Mouse (Mus musculus): ENCODE data around the gene Tango6. TPM values are rescaled to one million over a fixed set of nuclear protein-coding genes. Genes with fewer than 3 reads are reported as not detected.

Gene Tango6
- polyA plus RNA-seq, 1 experiment from 2014 or later, result 6.1 TPM

DNA sequence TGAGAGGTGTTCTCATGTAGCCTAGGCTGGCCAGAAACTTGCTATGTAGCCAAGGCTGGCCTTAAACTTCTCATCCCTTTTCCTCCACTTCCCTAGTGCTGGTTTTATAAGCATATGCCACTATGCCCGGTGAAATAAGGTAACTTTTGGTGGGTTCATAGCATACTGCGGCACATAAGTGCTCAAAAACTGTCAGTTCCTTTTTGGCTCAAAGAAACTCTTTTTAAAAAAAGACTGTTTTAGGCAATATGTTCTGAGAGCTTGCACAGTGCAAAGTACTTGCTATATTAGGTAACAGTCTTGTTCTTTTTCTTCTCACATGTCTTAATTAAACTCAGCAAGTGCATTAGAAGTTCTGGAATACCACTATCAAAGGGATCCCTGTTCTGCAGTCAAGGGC lies 27.1 kb downstream of the Tango6 start:
- Histone ChIP-seq H3K36me3 (ENCODE audit: control insufficient read depth, insufficient read depth, low read length) (no peaks in the 10 kb centered on the region), H3K9me3 (replicated peaks; ENCODE audit: control insufficient read depth, low read length, poor library complexity, severe bottlenecking) (no peaks in the 10 kb centered on the region), H3K4me2 (ENCODE audit: low read length) (no peak overlapping the region), H3K27ac (ENCODE audit: low read length) (no peak overlapping the region), H3K4me3 (ENCODE audit: low read depth, low read length) (no peak overlapping the region), H3K4me1 (ENCODE audit: control insufficient read depth, insufficient read depth, low read length) (no peaks in the 10 kb centered on the region), H3K9ac (ENCODE audit: low read depth, low read length) (no peak overlapping the region), H3K27me3 (ENCODE audit: control insufficient read depth, insufficient read depth, low read depth, low read length) (no peaks in the 10 kb centered on the region)
- WGBS, result 93% methylated on average over 2 of the region's 2 CpGs
- ATAC-seq, result no peak

- Histone ChIP-seq H3K4me3 (ENCODE audit: low read depth, low read length) (no peak overlapping the region), H3K27ac (ENCODE audit: low read length) (no peak overlapping the region), H3K36me3 (ENCODE audit: control insufficient read depth, insufficient read depth, low read length) (no peaks in the 10 kb centered on the region), H3K27me3 (ENCODE audit: control insufficient read depth, insufficient read depth, low read depth, low read length) (no peaks in the 10 kb centered on the region), H3K4me2 (ENCODE audit: low read length) (no peak overlapping the region), H3K9ac (ENCODE audit: low read depth, low read length) (no peak overlapping the region), H3K9me3 (replicated peaks; ENCODE audit: control insufficient read depth, low read length, poor library complexity, severe bottlenecking) (no peaks in the 10 kb centered on the region), H3K4me1 (ENCODE audit: control insufficient read depth, insufficient read depth, low read length) (no peaks in the 10 kb centered on the region)
- ATAC-seq, result no peak
- 54% methylated on average over 3 of the region's 3 CpGs for WGBS
Observed at GRCm38 (mm10) chr8:106712487-106712886, 29.6 kb downstream of the Tango6 start.

GRCm38 (mm10) chr8:106714297-106714696 lies 31.4 kb downstream of the Tango6 start:
- Histone ChIP-seq H3K9ac (ENCODE audit: low read depth, low read length) (no peak overlapping the region), H3K4me3 (ENCODE audit: low read depth, low read length) (no peak overlapping the region), H3K4me1 (ENCODE audit: control insufficient read depth, insufficient read depth, low read length) (peaks cover 3% of the 10 kb centered on the region; the same call in 1 of the 2 replicates), H3K4me2 (ENCODE audit: low read length) (no peak overlapping the region), H3K9me3 (replicated peaks; ENCODE audit: control insufficient read depth, low read length, poor library complexity, severe bottlenecking) (no peaks in the 10 kb centered on the region), H3K36me3 (ENCODE audit: control insufficient read depth, insufficient read depth, low read length) (no peaks in the 10 kb centered on the region), H3K27me3 (ENCODE audit: control insufficient read depth, insufficient read depth, low read depth, low read length) (no peaks in the 10 kb centered on the region), H3K27ac (ENCODE audit: low read length) (no peak overlapping the region)
- WGBS, result 70% methylated on average over 4 of the region's 4 CpGs
- no peak for ATAC-seq

DNA sequence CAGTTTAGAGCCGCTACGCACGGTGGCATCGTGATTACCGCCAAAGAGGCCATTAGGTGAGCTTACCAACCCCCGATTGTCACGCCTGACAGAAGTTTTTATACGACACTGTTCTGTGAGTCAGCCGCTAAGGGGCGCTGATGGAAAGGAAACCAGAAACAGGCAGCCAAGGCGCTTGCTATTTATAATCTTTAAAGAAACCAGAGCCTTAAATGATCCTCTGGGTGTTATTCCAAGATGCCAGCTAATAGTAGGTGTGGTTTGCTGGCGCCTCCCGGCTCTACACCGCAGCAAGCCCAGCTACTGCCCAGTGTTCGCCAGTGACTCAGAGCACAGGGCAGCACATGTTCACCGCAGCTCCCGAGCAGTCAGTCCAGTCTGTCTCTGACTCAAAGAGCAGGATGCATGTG lies 35.2 kb downstream of the Tango6 start:
- peak overlapping the region; percentile 47 for H3K4me2 ChIP-seq (ENCODE audit: low read length)
- peak overlapping the region; percentile 40; the same call in 1 of the 2 replicates for H3K27ac ChIP-seq (ENCODE audit: low read length)
- no peaks in the 10 kb centered on the region for H3K9me3 ChIP-seq (replicated peaks; ENCODE audit: control insufficient read depth, low read length, poor library complexity, severe bottlenecking)
- H3K27me3 ChIP-seq (ENCODE audit: control insufficient read depth, insufficient read depth, low read depth, low read length), result no peaks in the 10 kb centered on the region
- H3K4me1 ChIP-seq (ENCODE audit: control insufficient read depth, insufficient read depth, low read length), result peaks cover 3% of the 10 kb centered on the region; the same call in 1 of the 2 replicates
- H3K4me3 ChIP-seq (ENCODE audit: low read depth, low read length), result peak overlapping the region; percentile 13; the same call in 1 of the 2 replicates
- H3K36me3 ChIP-seq (ENCODE audit: control insufficient read depth, insufficient read depth, low read length), result no peaks in the 10 kb centered on the region
- 22% methylated on average over 17 of the region's 17 CpGs for WGBS
- peak overlapping the region; percentile 45; the same call in 1 of the 2 replicates for H3K9ac ChIP-seq (ENCODE audit: low read depth, low read length)
- peak; percentile 76; the same call in 1 of the 2 replicates for ATAC-seq

GRCm38 (mm10) chr8:106720921-106721320 lies 38.1 kb downstream of the Tango6 start:
- no peaks in the 10 kb centered on the region for H3K36me3 ChIP-seq (ENCODE audit: control insufficient read depth, insufficient read depth, low read length)
- no peak for ATAC-seq
- 74% methylated on average over 8 of the region's 8 CpGs for WGBS
- H3K27me3 ChIP-seq (ENCODE audit: control insufficient read depth, insufficient read depth, low read depth, low read length), result no peaks in the 10 kb centered on the region; the same call in 1 of the 2 replicates
- no peak overlapping the region for H3K4me2 ChIP-seq (ENCODE audit: low read length)
- no peak overlapping the region for H3K9ac ChIP-seq (ENCODE audit: low read depth, low read length)
- no peaks in the 10 kb centered on the region for H3K9me3 ChIP-seq (replicated peaks; ENCODE audit: control insufficient read depth, low read length, poor library complexity, severe bottlenecking)
- no peak overlapping the region for H3K27ac ChIP-seq (ENCODE audit: low read length)
- H3K4me1 ChIP-seq (ENCODE audit: control insufficient read depth, insufficient read depth, low read length), result peaks cover 3% of the 10 kb centered on the region; the same call in 1 of the 2 replicates
- H3K4me3 ChIP-seq (ENCODE audit: low read depth, low read length), result no peak overlapping the region

DNA sequence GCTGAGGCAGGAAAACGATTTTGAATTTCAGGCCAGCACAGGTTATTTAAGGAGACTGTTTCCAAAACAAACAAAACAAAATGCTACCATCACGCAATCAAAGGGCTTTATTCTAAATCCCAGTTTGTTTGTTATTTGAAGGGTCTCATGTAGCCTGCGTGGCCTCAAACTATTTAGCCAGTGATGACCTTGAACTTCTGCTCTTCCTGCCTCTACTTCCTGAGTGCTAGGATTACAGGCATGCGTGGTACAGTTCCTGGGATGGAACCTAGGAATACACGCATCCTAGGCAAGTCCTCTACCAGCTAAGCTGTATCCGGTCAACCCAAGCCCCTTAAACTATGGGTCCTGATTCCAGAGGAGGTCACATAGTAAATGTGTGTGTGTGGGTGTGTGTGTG lies 39.6 kb downstream of the Tango6 start:
- no peak overlapping the region for H3K4me3 ChIP-seq (ENCODE audit: low read depth, low read length)
- WGBS, result 93% methylated on average over 6 of the region's 6 CpGs
- no peak overlapping the region for H3K27ac ChIP-seq (ENCODE audit: low read length)

DNA sequence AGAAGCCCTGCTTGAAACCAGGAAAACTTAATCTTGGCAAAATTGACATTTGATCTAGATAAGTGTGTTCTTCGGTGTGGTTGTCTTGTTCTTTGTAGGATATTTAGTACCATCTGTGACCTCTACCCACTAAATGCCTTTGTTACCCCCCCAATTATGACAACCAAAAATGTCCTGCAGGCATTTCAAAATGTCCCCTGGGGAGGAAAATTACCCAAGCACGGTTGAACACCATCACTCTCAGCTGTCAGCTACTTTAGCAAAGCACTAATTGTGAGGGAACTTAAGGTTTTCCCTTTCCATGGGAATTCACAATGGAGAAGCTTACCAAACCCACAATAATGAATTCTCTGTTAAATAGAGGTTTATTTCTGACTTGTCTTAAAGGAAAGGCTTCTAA lies 41.1 kb downstream of the Tango6 start:
- H3K9me3 ChIP-seq (replicated peaks; ENCODE audit: control insufficient read depth, low read length, poor library complexity, severe bottlenecking), result 0 out of 2 replicates have a peak, but pooled peaks cover 4% of the 10 kb centered on the region
- no peak for ATAC-seq
- WGBS, result 22% methylated on average over 2 of the region's 2 CpGs
- no peaks in the 10 kb centered on the region for H3K36me3 ChIP-seq (ENCODE audit: control insufficient read depth, insufficient read depth, low read length)
- peaks cover 15% of the 10 kb centered on the region for H3K4me1 ChIP-seq (ENCODE audit: control insufficient read depth, insufficient read depth, low read length)
- H3K4me2 ChIP-seq (ENCODE audit: low read length), result no peak overlapping the region
- H3K27me3 ChIP-seq (ENCODE audit: control insufficient read depth, insufficient read depth, low read depth, low read length), result no peaks in the 10 kb centered on the region; the same call in 1 of the 2 replicates
- no peak overlapping the region for H3K4me3 ChIP-seq (ENCODE audit: low read depth, low read length)
- H3K27ac ChIP-seq (ENCODE audit: low read length), result no peak overlapping the region
- H3K9ac ChIP-seq (ENCODE audit: low read depth, low read length), result no peak overlapping the region

More for the DNA sequence above, 39.6 kb downstream of the Tango6 start:
- Histone ChIP-seq H3K9me3 (replicated peaks; ENCODE audit: control insufficient read depth, low read length, poor library complexity, severe bottlenecking) (0 out of 2 replicates have a peak, but pooled peaks cover 4% of the 10 kb centered on the region), H3K9ac (ENCODE audit: low read depth, low read length) (no peak overlapping the region), H3K27me3 (ENCODE audit: control insufficient read depth, insufficient read depth, low read depth, low read length) (no peaks in the 10 kb centered on the region; the same call in 1 of the 2 replicates), H3K36me3 (ENCODE audit: control insufficient read depth, insufficient read depth, low read length) (no peaks in the 10 kb centered on the region), H3K4me2 (ENCODE audit: low read length) (no peak overlapping the region), H3K4me1 (ENCODE audit: control insufficient read depth, insufficient read depth, low read length) (peaks cover 11% of the 10 kb centered on the region; the same call in 1 of the 2 replicates)
- no peak for ATAC-seq

GRCm38 (mm10) chr8:106726551-106726950 lies 43.7 kb downstream of the Tango6 start:
- Histone ChIP-seq H3K4me1 (ENCODE audit: control insufficient read depth, insufficient read depth, low read length) (peaks cover 15% of the 10 kb centered on the region), H3K9me3 (replicated peaks; ENCODE audit: control insufficient read depth, low read length, poor library complexity, severe bottlenecking) (0 out of 2 replicates have a peak, but pooled peaks cover 4% of the 10 kb centered on the region), H3K27ac (ENCODE audit: low read length) (peak overlapping the region; percentile 28), H3K4me3 (ENCODE audit: low read depth, low read length) (no peak overlapping the region), H3K9ac (ENCODE audit: low read depth, low read length) (no peak overlapping the region), H3K4me2 (ENCODE audit: low read length) (no peak overlapping the region), H3K36me3 (ENCODE audit: control insufficient read depth, insufficient read depth, low read length) (no peaks in the 10 kb centered on the region), H3K27me3 (ENCODE audit: control insufficient read depth, insufficient read depth, low read depth, low read length) (peaks cover 5% of the 10 kb centered on the region)
- WGBS, result 65% methylated on average over 6 of the region's 6 CpGs
- no peak for ATAC-seq

DNA sequence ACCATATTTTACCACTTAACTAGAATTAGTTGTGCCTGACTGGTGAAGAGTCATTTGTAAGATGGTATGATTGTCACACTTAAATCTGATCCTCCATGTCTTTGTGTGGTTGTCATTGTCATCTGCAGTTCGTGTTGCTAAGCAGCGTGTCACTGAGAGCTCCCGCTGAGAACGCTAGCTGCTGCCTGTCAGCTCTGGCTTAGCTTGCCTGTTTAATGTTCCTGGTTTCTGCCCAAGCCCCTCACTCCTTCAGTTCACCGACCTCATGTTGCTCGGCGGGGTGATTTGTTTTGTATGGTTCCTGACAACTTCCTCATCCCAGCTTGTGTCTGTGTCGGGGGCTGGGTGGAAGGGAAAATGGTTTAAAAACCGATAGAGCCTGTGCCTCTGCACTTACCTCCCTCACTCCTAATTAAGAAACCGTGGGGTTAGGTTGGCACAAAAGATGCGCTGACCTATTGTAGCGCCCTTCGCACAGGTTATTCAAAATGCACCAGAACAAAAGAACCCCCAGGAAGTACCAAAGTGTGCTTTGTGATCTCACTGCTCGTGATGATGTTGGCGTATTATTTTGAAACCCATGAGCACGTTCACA lies 44.5 kb downstream of the Tango6 start:
- Histone ChIP-seq H3K4me3 (ENCODE audit: low read depth, low read length) (no peak overlapping the region), H3K27ac (ENCODE audit: low read length) (peak overlapping the region; percentile 40), H3K9me3 (replicated peaks; ENCODE audit: control insufficient read depth, low read length, poor library complexity, severe bottlenecking) (0 out of 2 replicates have a peak, but pooled peaks cover 4% of the 10 kb centered on the region), H3K27me3 (ENCODE audit: control insufficient read depth, insufficient read depth, low read depth, low read length) (peaks cover 5% of the 10 kb centered on the region), H3K4me2 (ENCODE audit: low read length) (peak overlapping the region; percentile 52), H3K4me1 (ENCODE audit: control insufficient read depth, insufficient read depth, low read length) (peaks cover 15% of the 10 kb centered on the region), H3K9ac (ENCODE audit: low read depth, low read length) (peak overlapping the region; percentile 48; the same call in 1 of the 2 replicates), H3K36me3 (ENCODE audit: control insufficient read depth, insufficient read depth, low read length) (no peaks in the 10 kb centered on the region)
- WGBS, result 5% methylated on average over 16 of the region's 16 CpGs
- peak; percentile 83 for ATAC-seq
